Mouse (Mus musculus): Measurements from ENCODE around the gene Gm27027.

GRCm38 (mm10) chr2:93982457-93983235 lies 13.5 kb downstream of the Gm27027 start:
- TF ChIP-seq POLR2A (IDR thresholded peaks at IDR 0.05; ENCODE audit: low read depth, low read length), result no peak
- no peak for TF ChIP-seq CTCF (conservative IDR thresholded peaks at IDR 0.05; ENCODE audit: insufficient read depth, insufficient read length, low read depth, low read length)
